24 mouse cellular contexts compared by ENCODE assay signal in the genomic region with DNA sequence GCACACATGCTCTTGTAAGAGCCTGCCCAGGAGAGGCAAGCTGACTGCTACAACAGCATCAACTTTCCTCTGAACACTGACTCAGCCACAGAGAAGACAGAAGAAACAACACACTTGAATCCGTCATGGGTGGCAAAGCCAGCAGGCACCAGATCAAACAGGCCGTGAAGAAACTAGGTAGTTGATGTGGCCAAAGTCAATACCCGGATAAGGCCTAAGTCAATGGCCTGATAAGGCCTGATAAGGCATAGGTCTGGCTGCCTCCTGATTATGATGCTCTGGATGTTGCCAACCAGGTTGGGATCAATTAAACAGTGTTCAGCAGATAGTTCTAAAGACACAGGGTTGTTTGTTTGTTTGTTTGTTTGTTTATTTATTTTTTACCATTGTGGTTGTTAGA. TPM values are rescaled to one million over a fixed set of nuclear protein-coding genes. Genes with fewer than 3 reads are reported as not detected.
DNase-seq lines count a peak whose midpoint lies in the region; ATAC-seq and TF ChIP-seq lines count a peak whose summit lies in the region.
"Had no signal": no experiment of that assay in that cellular context is flagged by ENCODE, and none has a peak within 500 bp of the region (broad histone marks: within the 10 kb centered on the region; RNA-seq: fewer than 3 reads in every experiment).

No protein-coding gene starts in this region.

- no peak for TF ChIP-seq EP300 in lung, postnatal 0 days (IDR thresholded peaks at IDR 0.05)

- 47% methylated on average over 3 of the region's 3 CpGs for WGBS in intestine, postnatal 0 days
- 71% methylated on average over 3 of the region's 3 CpGs for WGBS in intestine, embryonic 16.5 days
- 56% methylated on average over 3 of the region's 3 CpGs for WGBS in lung, postnatal 0 days
- WGBS in stomach, embryonic 15.5 days, result 64% methylated on average over 3 of the region's 3 CpGs

- no peaks in the 10 kb centered on the region for H3K9me3 ChIP-seq in intestine, postnatal 0 days (ENCODE audit: control insufficient read depth)
- no peaks in the 10 kb centered on the region for H3K9me3 ChIP-seq in intestine, embryonic 16.5 days (ENCODE audit: control insufficient read depth, low read length)
- H3K9me3 ChIP-seq in lung, postnatal 0 days (ENCODE audit: low read length), result no peaks in the 10 kb centered on the region
- H3K9me3 ChIP-seq in stomach, embryonic 15.5 days, result no peaks in the 10 kb centered on the region
- H3K9me3 ChIP-seq: embryonic facial prominence, embryonic 10.5 days; embryonic facial prominence, embryonic 12.5 days; forebrain, embryonic 13.5 days; forebrain, embryonic 15.5 days; G1E had no signal

- H3K4me1 ChIP-seq in intestine, postnatal 0 days (replicated peaks; ENCODE audit: control insufficient read depth, insufficient read depth, low read length), result no peaks in the 10 kb centered on the region; the same call in 1 of the 2 replicates
- H3K4me1 ChIP-seq in intestine, embryonic 16.5 days (ENCODE audit: control insufficient read depth, insufficient read depth, low read length), result peaks cover 23% of the 10 kb centered on the region
- 0 out of 2 replicates have a peak, but pooled peaks cover 5% of the 10 kb centered on the region for H3K4me1 ChIP-seq in lung, postnatal 0 days (ENCODE audit: insufficient read depth, low read depth, low read length)
- H3K4me1 ChIP-seq in stomach, embryonic 15.5 days, result peaks cover 6% of the 10 kb centered on the region; the same call in 1 of the 2 replicates

- peak; percentile 26; the same call in 1 of the 2 replicates for ATAC-seq in intestine, postnatal 0 days
- no peak for ATAC-seq in intestine, embryonic 16.5 days
- 0 out of 2 replicates have a peak, but pooled peaks have one; percentile 17 for ATAC-seq in lung, postnatal 0 days
- ATAC-seq in stomach, embryonic 15.5 days (ENCODE audit: insufficient read depth, low FRiP score, low read depth), result 0 out of 2 replicates have a peak, but pooled peaks have one; percentile 17
- ATAC-seq: activated CD4-positive, CD25-positive, alpha-beta regulatory T cell, adult 4 months; CD4-positive, CD25-positive, alpha-beta regulatory T cell, adult 4 months; forebrain, embryonic 13.5 days; forebrain, embryonic 15.5 days; Patski had no signal

- DNase-seq in lung, postnatal 0 days (ENCODE audit: low spot score), result peak; percentile 11
- no peak for DNase-seq in lung, postnatal 14 days
- DNase-seq in left cerebral cortex, adult 9 months (ENCODE audit: low spot score in 2 of 2), result no peak
- DNase-seq: adrenal gland, adult 8-10 months; adrenal gland, postnatal 14 days; adrenal gland, postnatal 36 days; B cell, adult 2 months; cerebellum, adult 11-12 months; cerebellum, adult 2 months; cerebellum, adult 9-10 months; cerebellum, postnatal 10 days; cerebellum, postnatal 25 days had no signal

- H3K27ac ChIP-seq in intestine, postnatal 0 days (ENCODE audit: low read depth, low read length), result no peak overlapping the region
- H3K27ac ChIP-seq in intestine, embryonic 16.5 days (ENCODE audit: low read length), result no peak overlapping the region
- no peak overlapping the region for H3K27ac ChIP-seq in lung, postnatal 0 days (ENCODE audit: low read length)
- no peak overlapping the region for H3K27ac ChIP-seq in stomach, embryonic 15.5 days
- H3K27ac ChIP-seq: embryonic facial prominence, embryonic 10.5 days; embryonic facial prominence, embryonic 12.5 days; forebrain, embryonic 13.5 days; forebrain, embryonic 15.5 days had no signal

- H3K27me3 ChIP-seq in intestine, postnatal 0 days (replicated peaks; ENCODE audit: control insufficient read depth, insufficient read depth, low read length), result no peaks in the 10 kb centered on the region
- no peaks in the 10 kb centered on the region for H3K27me3 ChIP-seq in intestine, embryonic 16.5 days (replicated peaks; ENCODE audit: control insufficient read depth, insufficient read depth, low read length)
- no peaks in the 10 kb centered on the region for H3K27me3 ChIP-seq in lung, postnatal 0 days (replicated peaks; ENCODE audit: insufficient read depth, low read length)
- H3K27me3 ChIP-seq in stomach, embryonic 15.5 days (replicated peaks), result no peaks in the 10 kb centered on the region
- H3K27me3 ChIP-seq: CH12.LX; embryonic facial prominence, embryonic 12.5 days; forebrain, embryonic 13.5 days; forebrain, embryonic 15.5 days; Patski had no signal

- no peaks in the 10 kb centered on the region for H3K36me3 ChIP-seq in intestine, postnatal 0 days (ENCODE audit: control insufficient read depth, insufficient read depth)
- H3K36me3 ChIP-seq in intestine, embryonic 16.5 days (ENCODE audit: control insufficient read depth, insufficient read depth, low read length), result no peaks in the 10 kb centered on the region
- no peaks in the 10 kb centered on the region for H3K36me3 ChIP-seq in lung, postnatal 0 days (ENCODE audit: insufficient read depth, low read length)
- no peaks in the 10 kb centered on the region for H3K36me3 ChIP-seq in stomach, embryonic 15.5 days
- H3K36me3 ChIP-seq: embryonic facial prominence, embryonic 12.5 days; forebrain, embryonic 15.5 days; G1E had no signal

- no peak overlapping the region for H3K4me3 ChIP-seq in intestine, postnatal 0 days (ENCODE audit: low read depth, low read length)
- H3K4me3 ChIP-seq in intestine, embryonic 16.5 days (ENCODE audit: low read length), result no peak overlapping the region
- H3K4me3 ChIP-seq in lung, postnatal 0 days (ENCODE audit: low read depth, low read length), result no peak overlapping the region
- H3K4me3 ChIP-seq in stomach, embryonic 15.5 days (replicated peaks), result no peak overlapping the region
- H3K4me3 ChIP-seq: embryonic facial prominence, embryonic 10.5 days; embryonic facial prominence, embryonic 12.5 days; forebrain, embryonic 13.5 days; forebrain, embryonic 15.5 days had no signal

- TF ChIP-seq CTCF in intestine, postnatal 0 days (IDR thresholded peaks at IDR 0.05; ENCODE audit: low read depth), result no peak
- no peak for TF ChIP-seq CTCF in lung, postnatal 0 days (IDR thresholded peaks at IDR 0.05)

- H3K4me2 ChIP-seq in intestine, postnatal 0 days (replicated peaks; ENCODE audit: low read depth), result no peak overlapping the region
- no peak overlapping the region for H3K4me2 ChIP-seq in intestine, embryonic 16.5 days (ENCODE audit: low read depth, low read length)
- H3K4me2 ChIP-seq in lung, postnatal 0 days (replicated peaks; ENCODE audit: low read depth, low read length), result no peak overlapping the region
- H3K4me2 ChIP-seq in stomach, embryonic 15.5 days, result no peak overlapping the region
- H3K4me2 ChIP-seq: embryonic facial prominence, embryonic 12.5 days; forebrain, embryonic 13.5 days; forebrain, embryonic 15.5 days had no signal

- H3K9ac ChIP-seq in intestine, postnatal 0 days (ENCODE audit: low read depth, low read length), result no peak overlapping the region
- no peak overlapping the region for H3K9ac ChIP-seq in intestine, embryonic 16.5 days (ENCODE audit: low read depth, low read length)
- no peak overlapping the region for H3K9ac ChIP-seq in lung, postnatal 0 days (replicated peaks; ENCODE audit: low read depth)
- H3K9ac ChIP-seq in stomach, embryonic 15.5 days, result no peak overlapping the region
- H3K9ac ChIP-seq: embryonic facial prominence, embryonic 12.5 days; forebrain, embryonic 13.5 days; forebrain, embryonic 15.5 days had no signal

RNA-seq across cellular contexts. Expression of a gene that starts 17.3 kb away (rescaled TPM):
- 3.0 and 3.1 TPM in 2 replicates for polyA plus RNA-seq in intestine, postnatal 0 days (2015; fragmentation: Nextera tagmentation; extraction: Ambion mirVana)
- 4.6 and 5.3 TPM in 2 replicates for polyA plus RNA-seq in intestine, embryonic 16.5 days (2015; fragmentation: Nextera tagmentation; extraction: Ambion mirVana)
- 13.0 and 13.2 TPM in 2 replicates for polyA plus RNA-seq in lung, postnatal 0 days (2015; fragmentation: Nextera tagmentation; extraction: Ambion mirVana)
- polyA plus RNA-seq in stomach, embryonic 15.5 days (2015; fragmentation: Nextera tagmentation; extraction: Ambion mirVana), result 9.8 and 11.0 TPM in 2 replicates
- polyA plus RNA-seq: G1E had no signal
